Mouse (Mus musculus) kidney, adult 8-10 months (tissue): ENCODE results near the gene St6galnac4.

Source experiments
- DNase-seq, 2 experiments: peaks; one replicate each; pipeline ENCODE4 v3.0.0; 2022

St6galnac4 gene

GRCm38 (mm10) chr2:32629276-32629976, 42.5 kb downstream of the St6galnac4 start:
- peak; percentile 63 to 70 for DNase-seq

GRCm38 (mm10) chr2:32630036-32630435, 43.1 kb downstream of the St6galnac4 start:
- DNase-seq = no peak

GRCm38 (mm10) chr2:32631046-32631445, 44.2 kb downstream of the St6galnac4 start:
- DNase-seq = no peak

- DNase-seq = peak; percentile 69 to 78
Observed at GRCm38 (mm10) chr2:32631737-32632394, 45.0 kb downstream of the St6galnac4 start.

- DNase-seq = peak in 1 of 2 experiments; percentile 62
Observed at GRCm38 (mm10) chr2:32633660-32634059, 46.8 kb downstream of the St6galnac4 start.

GRCm38 (mm10) chr2:32634277-32635105, 47.6 kb downstream of the St6galnac4 start:
- DNase-seq = no peak

- DNase-seq = no peak
Observed at GRCm38 (mm10) chr2:32636617-32637016, 49.7 kb downstream of the St6galnac4 start.

- DNase-seq = peak; percentile 68 to 84
Observed at GRCm38 (mm10) chr2:32637778-32638281, 50.9 kb downstream of the St6galnac4 start.

GRCm38 (mm10) chr2:32639632-32640031, 52.7 kb downstream of the St6galnac4 start:
- no peak for DNase-seq

- no peak for DNase-seq
Observed at GRCm38 (mm10) chr2:32640550-32641051, 53.7 kb downstream of the St6galnac4 start.

GRCm38 (mm10) chr2:32641810-32642209, 54.9 kb downstream of the St6galnac4 start:
- DNase-seq = no peak

GRCm38 (mm10) chr2:32642813-32643212, 55.9 kb downstream of the St6galnac4 start:
- no peak for DNase-seq

GRCm38 (mm10) chr2:32644083-32644482, 57.2 kb downstream of the St6galnac4 start:
- no peak for DNase-seq

- DNase-seq = no peak
Observed at GRCm38 (mm10) chr2:32644799-32645475, 58.0 kb downstream of the St6galnac4 start.

GRCm38 (mm10) chr2:32645647-32646046, 58.8 kb downstream of the St6galnac4 start:
- DNase-seq = no peak

GRCm38 (mm10) chr2:32646379-32647056, 59.6 kb downstream of the St6galnac4 start, which contains the start of gene Eng:
Eng (plus strand) TSS chr2:32646595.
- peak; percentile 70 to 79 for DNase-seq

GRCm38 (mm10) chr2:32647366-32647765, 60.5 kb downstream of the St6galnac4 start:
- no peak for DNase-seq
